Comparison of ENCODE assay signal across 15 mouse cellular contexts in the genomic region with DNA sequence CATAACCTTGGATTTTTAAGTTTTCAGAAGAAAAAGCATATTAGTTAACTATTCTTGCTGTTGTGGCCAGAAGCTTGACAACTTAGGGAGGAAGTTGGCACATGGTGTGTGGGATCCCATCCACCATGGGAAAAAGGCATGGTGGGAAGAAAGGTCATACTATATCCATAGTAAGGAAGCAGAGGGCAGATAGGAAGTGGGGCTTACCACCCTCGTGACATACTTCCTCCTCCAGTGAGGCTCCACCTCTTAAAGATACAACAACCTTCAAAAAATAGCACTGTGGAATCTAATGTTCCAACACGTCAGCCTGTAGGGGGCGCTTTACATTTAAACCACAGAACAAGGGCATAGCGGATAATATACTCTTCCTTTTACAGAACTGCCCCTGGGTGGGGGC. TPM values are rescaled to one million over a fixed set of nuclear protein-coding genes. Genes with fewer than 3 reads are reported as not detected.
A peak's percentile ranks its signal among the peaks of the same experiment; 100 is the strongest.
DNase-seq lines count a peak whose midpoint lies in the region; TF ChIP-seq lines count a peak whose summit lies in the region.
"Had no signal": no experiment of that assay in that cellular context is flagged by ENCODE, and none has a peak within 500 bp of the region (broad histone marks: within the 10 kb centered on the region; RNA-seq: fewer than 3 reads in every experiment).

No protein-coding gene starts in this region.

- H3K36me3 ChIP-seq in heart, adult 2 months (ENCODE audit: control insufficient read depth, insufficient read depth, low read length): no peaks in the 10 kb centered on the region

- no peaks in the 10 kb centered on the region for H3K79me2 ChIP-seq in heart, adult 2 months (replicated peaks; ENCODE audit: control insufficient read depth, insufficient read depth, low read length)

- no peaks in the 10 kb centered on the region for H3K27me3 ChIP-seq in heart, adult 2 months (ENCODE audit: control insufficient read depth, insufficient read depth, low read length)

- intact Hi-C loops in heart, adult 2 months (cut with DNase I): loop anchor here (5.0 kb wide), 1 partner anchor 59 kb away; no protein-coding TSS in a partner anchor

- no peak for DNase-seq in heart, adult 2 months
- DNase-seq in heart, postnatal 4 days: no peak
- DNase-seq in A20 (ENCODE audit: low read depth, low spot score): peak; percentile 24
- peak; percentile 16 for DNase-seq in T-cell, adult 2 months (ENCODE audit: low spot score)
- peak; percentile 29 for DNase-seq in naive thymus-derived CD4-positive, alpha-beta T cell, adult 2 months (ENCODE audit: low read depth)
- no peak for DNase-seq in retina, embryonic 14.5 days (ENCODE audit: low spot score)
- no peak for DNase-seq in kidney, adult 9 months
- no peak for DNase-seq in gastrocnemius, postnatal 25 days
- DNase-seq: B cell, adult 2 months; cerebellum, adult 18-20 months; gastrocnemius, postnatal 36 days; kidney, adult 11 months; kidney, postnatal 36 days; lung, postnatal 14 days; right cerebral cortex, adult 18-20 months had no signal

- no peak overlapping the region for H3K9ac ChIP-seq in heart, adult 2 months (ENCODE audit: low read depth, low read length)

- TF ChIP-seq CTCF in heart, adult 2 months (IDR thresholded peaks at IDR 0.05): peak; percentile 11; the same call in 1 of the 2 replicates

- WGBS in heart, adult 2 months: 63% methylated on average over 4 of the region's 4 CpGs

- H3K4me1 ChIP-seq in heart, adult 2 months (ENCODE audit: control insufficient read depth, insufficient read depth, low read length): no peaks in the 10 kb centered on the region

- TF ChIP-seq EP300 in heart, adult 2 months (IDR thresholded peaks at IDR 0.05; ENCODE audit: insufficient read depth, low read depth, low read length): no peak

- no peak overlapping the region for H3K4me3 ChIP-seq in heart, adult 2 months

- no peak for TF ChIP-seq POLR2A in heart, adult 2 months (IDR thresholded peaks at IDR 0.05; ENCODE audit: insufficient read depth, low read depth, low read length)

- H3K27ac ChIP-seq in heart, adult 2 months: no peak overlapping the region

RNA-seq across cellular contexts. Expression of gene Mboat1, which starts 57.1 kb away (rescaled TPM):
- total RNA-seq in heart, adult 2 months (2021): 1 to 10 TPM; 1.2 to 1.6 TPM
- 0.86 and 2.5 TPM in 2 replicates for polyA plus RNA-seq in heart, adult 2 months (2012; rRNA removed)
- total RNA-seq in heart, postnatal 4 days (2021): 1 to 10 TPM; 1.6 to 2.2 TPM
- total RNA-seq in gastrocnemius, postnatal 25 days (2021): 1 to 10 TPM; 1.7 to 2.5 TPM

Comparison
In these comparisons a context has a peak if more than half of its experiments do, and no peak if none do; other contexts are left out.
1. DNase-seq: peak in A20 (single experiment), T-cell, adult 2 months (single experiment) and naive thymus-derived CD4-positive, alpha-beta T cell, adult 2 months (single experiment); none in heart, adult 2 months (0 of 2), heart, postnatal 4 days (single experiment), retina, embryonic 14.5 days (single experiment), kidney, adult 9 months (single experiment) and gastrocnemius, postnatal 25 days (single experiment).